Mouse (Mus musculus): ENCODE data around the gene Bpi. TPM values are rescaled to one million over a fixed set of nuclear protein-coding genes. Genes with fewer than 3 reads are reported as not detected.

Gene Bpi
- polyA plus RNA-seq, 1 experiment from 2014 or later, result not detected

DNA sequence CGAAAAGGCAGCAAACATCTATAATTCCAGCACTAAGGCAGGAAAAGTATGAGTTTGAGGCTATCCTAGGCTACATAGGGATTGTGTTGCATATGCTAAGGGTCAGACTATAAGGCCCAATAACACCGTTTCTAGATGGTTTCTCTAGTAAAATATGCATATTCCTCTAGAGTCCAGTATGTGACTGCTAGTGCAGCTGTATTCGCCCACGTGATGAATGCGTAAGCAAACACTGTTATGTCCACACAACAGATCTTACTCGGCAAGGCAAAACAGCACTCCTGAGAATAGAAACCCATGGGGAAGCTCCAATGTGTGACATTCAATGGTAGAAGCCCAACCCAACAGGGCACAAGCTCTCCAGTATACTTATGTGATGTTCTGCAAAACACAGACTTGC lies 10.0 kb upstream of the Bpi start:
- Histone ChIP-seq H3K9me3 (ENCODE audit: low read length) (no peaks in the 10 kb centered on the region), H3K9ac (replicated peaks; ENCODE audit: low read depth) (no peak overlapping the region), H3K27me3 (replicated peaks; ENCODE audit: insufficient read depth, low read length) (no peaks in the 10 kb centered on the region), H3K4me3 (ENCODE audit: low read depth, low read length) (no peak overlapping the region), H3K36me3 (ENCODE audit: insufficient read depth, low read length) (no peaks in the 10 kb centered on the region), H3K27ac (ENCODE audit: low read length) (no peak overlapping the region), H3K4me2 (replicated peaks; ENCODE audit: low read depth, low read length) (no peak overlapping the region), H3K4me1 (ENCODE audit: insufficient read depth, low read depth, low read length) (no peaks in the 10 kb centered on the region; the same call in 1 of the 2 replicates)
- DNase-seq (ENCODE audit: low spot score) (no peak), ATAC-seq (no peak)
- TF ChIP-seq CTCF (IDR thresholded peaks at IDR 0.05) (no peak), EP300 (IDR thresholded peaks at IDR 0.05) (no peak)
- 65% methylated on average over 6 of the region's 6 CpGs for WGBS

DNA sequence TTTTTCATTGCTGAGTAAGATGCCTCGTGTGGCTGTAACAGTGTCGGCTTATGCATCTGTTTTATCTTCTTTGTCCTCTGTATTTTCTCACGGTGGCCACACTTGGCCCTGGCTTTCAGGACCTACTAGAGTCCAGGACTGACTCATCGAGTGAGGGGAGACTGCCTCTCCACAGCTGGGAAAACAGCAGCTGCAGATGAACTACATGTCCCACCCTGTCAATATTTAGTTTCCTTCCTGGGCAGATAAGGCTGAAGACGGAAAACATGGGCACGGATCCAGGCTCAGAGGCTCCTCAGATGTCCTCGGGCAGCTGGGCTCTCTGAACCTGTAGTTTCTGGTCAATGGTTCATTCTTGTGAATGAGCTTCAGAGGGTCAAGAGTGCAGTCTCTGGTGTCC lies 9.6 kb upstream of the Bpi start:
- H3K27ac ChIP-seq (ENCODE audit: low read length), result no peak overlapping the region
- ATAC-seq (peak; percentile 88), DNase-seq (ENCODE audit: low spot score) (peak; percentile 63)
- no peak overlapping the region for H3K4me2 ChIP-seq (replicated peaks; ENCODE audit: low read depth, low read length)
- H3K27me3 ChIP-seq (replicated peaks; ENCODE audit: insufficient read depth, low read length), result no peaks in the 10 kb centered on the region
- H3K4me1 ChIP-seq (ENCODE audit: insufficient read depth, low read depth, low read length), result no peaks in the 10 kb centered on the region; the same call in 1 of the 2 replicates
- H3K4me3 ChIP-seq (ENCODE audit: low read depth, low read length), result no peak overlapping the region
- H3K36me3 ChIP-seq (ENCODE audit: insufficient read depth, low read length), result no peaks in the 10 kb centered on the region
- TF ChIP-seq CTCF (IDR thresholded peaks at IDR 0.05), result no peak
- TF ChIP-seq EP300 (IDR thresholded peaks at IDR 0.05), result peak; percentile 85
- WGBS, result 8% methylated on average over 7 of the region's 7 CpGs
- H3K9me3 ChIP-seq (ENCODE audit: low read length), result no peaks in the 10 kb centered on the region
- H3K9ac ChIP-seq (replicated peaks; ENCODE audit: low read depth), result no peak overlapping the region

DNA sequence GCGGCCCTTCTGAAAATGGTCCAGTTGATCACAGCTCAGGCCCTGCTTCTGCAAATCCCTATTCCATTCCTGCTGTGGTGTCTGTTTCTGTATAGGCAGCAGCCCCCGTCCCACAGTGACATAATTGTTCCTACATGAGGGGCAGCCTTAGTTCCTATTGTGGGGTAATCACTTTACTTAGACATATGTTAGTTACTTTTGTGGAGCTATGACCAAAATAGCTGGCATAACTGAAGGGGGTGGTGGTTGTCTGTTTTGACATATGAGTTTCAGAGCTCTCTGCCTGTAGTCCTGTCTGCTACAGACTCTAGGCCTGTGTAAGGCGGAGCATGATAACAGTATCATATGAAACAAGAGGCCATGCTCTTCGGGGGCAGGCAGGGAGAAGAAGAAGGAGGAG lies 7.3 kb upstream of the Bpi start:
- WGBS, result 71% methylated on average over 4 of the region's 4 CpGs
- H3K4me2 ChIP-seq (replicated peaks; ENCODE audit: low read depth, low read length), result no peak overlapping the region
- H3K9ac ChIP-seq (replicated peaks; ENCODE audit: low read depth), result no peak overlapping the region
- ATAC-seq (no peak), DNase-seq (ENCODE audit: low spot score) (no peak)
- TF ChIP-seq EP300 (IDR thresholded peaks at IDR 0.05) (no peak), CTCF (IDR thresholded peaks at IDR 0.05) (no peak)
- H3K4me3 ChIP-seq (ENCODE audit: low read depth, low read length), result no peak overlapping the region
- H3K4me1 ChIP-seq (ENCODE audit: insufficient read depth, low read depth, low read length), result no peaks in the 10 kb centered on the region; the same call in 1 of the 2 replicates
- no peaks in the 10 kb centered on the region for H3K36me3 ChIP-seq (ENCODE audit: insufficient read depth, low read length)
- no peak overlapping the region for H3K27ac ChIP-seq (ENCODE audit: low read length)
- no peaks in the 10 kb centered on the region for H3K9me3 ChIP-seq (ENCODE audit: low read length)
- H3K27me3 ChIP-seq (replicated peaks; ENCODE audit: insufficient read depth, low read length), result no peaks in the 10 kb centered on the region

DNA sequence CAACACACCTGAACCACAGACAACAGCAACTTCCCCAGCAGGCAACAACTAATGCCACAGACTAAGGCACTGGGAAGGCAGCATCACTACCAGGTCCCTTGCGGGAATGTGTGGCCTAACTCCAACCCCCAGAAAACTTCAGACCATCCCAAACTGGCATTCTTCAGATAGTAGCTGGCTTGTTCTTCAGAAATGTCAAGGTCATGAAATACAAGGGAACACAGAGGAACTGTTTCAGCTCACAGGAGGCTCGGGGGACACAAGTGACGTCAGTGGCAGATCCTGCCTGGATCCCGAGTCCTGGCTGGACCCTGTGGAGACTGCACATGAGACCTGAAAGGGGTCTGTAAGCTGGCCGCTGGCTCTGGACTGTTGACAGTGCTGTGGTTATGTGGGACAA lies 4.1 kb upstream of the Bpi start:
- Histone ChIP-seq H3K4me2 (replicated peaks; ENCODE audit: low read depth, low read length) (no peak overlapping the region), H3K4me1 (ENCODE audit: insufficient read depth, low read depth, low read length) (no peaks in the 10 kb centered on the region), H3K9me3 (ENCODE audit: low read length) (no peaks in the 10 kb centered on the region), H3K4me3 (ENCODE audit: low read depth, low read length) (no peak overlapping the region), H3K9ac (replicated peaks; ENCODE audit: low read depth) (no peak overlapping the region), H3K27ac (ENCODE audit: low read length) (no peak overlapping the region), H3K36me3 (ENCODE audit: insufficient read depth, low read length) (no peaks in the 10 kb centered on the region), H3K27me3 (replicated peaks; ENCODE audit: insufficient read depth, low read length) (no peaks in the 10 kb centered on the region)
- WGBS, result 73% methylated on average over 5 of the region's 5 CpGs
- TF ChIP-seq EP300 (IDR thresholded peaks at IDR 0.05), result no peak
- TF ChIP-seq CTCF (IDR thresholded peaks at IDR 0.05), result no peak
- ATAC-seq, result no peak
- DNase-seq (ENCODE audit: low spot score), result no peak

DNA sequence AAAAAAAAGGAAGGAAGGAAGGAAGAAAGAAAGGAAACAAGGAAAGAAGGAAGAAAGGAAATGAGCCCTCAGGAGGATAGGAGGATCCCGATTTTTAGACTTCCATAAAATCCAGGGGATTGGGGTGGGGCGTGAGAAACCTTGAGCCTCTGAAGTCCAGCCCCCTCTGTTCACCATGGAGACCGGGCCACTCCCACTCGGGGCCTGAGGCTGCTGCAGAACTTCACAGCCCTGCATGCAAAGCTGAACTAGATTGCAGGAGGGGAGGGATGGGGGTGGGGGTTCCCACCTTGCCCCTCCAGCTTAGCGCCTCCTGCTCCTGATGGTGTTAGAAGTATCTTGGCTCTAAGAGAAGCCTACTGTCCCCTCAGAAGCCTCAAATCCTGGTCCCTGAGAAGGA lies 1.0 kb upstream of the Bpi start:
- 10% methylated on average over 5 of the region's 5 CpGs for WGBS
- no peaks in the 10 kb centered on the region for H3K27me3 ChIP-seq (replicated peaks; ENCODE audit: insufficient read depth, low read length)
- H3K36me3 ChIP-seq (ENCODE audit: insufficient read depth, low read length), result no peaks in the 10 kb centered on the region
- H3K9ac ChIP-seq (replicated peaks; ENCODE audit: low read depth), result no peak overlapping the region
- no peaks in the 10 kb centered on the region for H3K4me1 ChIP-seq (ENCODE audit: insufficient read depth, low read depth, low read length)
- no peak overlapping the region for H3K4me2 ChIP-seq (replicated peaks; ENCODE audit: low read depth, low read length)
- no peak overlapping the region for H3K27ac ChIP-seq (ENCODE audit: low read length)
- no peak overlapping the region for H3K4me3 ChIP-seq (ENCODE audit: low read depth, low read length)
- no peak for DNase-seq (ENCODE audit: low spot score)
- ATAC-seq, result 0 out of 2 replicates have a peak, but pooled peaks have one; percentile 28
- TF ChIP-seq EP300 (IDR thresholded peaks at IDR 0.05) (no peak), CTCF (IDR thresholded peaks at IDR 0.05) (no peak)
- no peaks in the 10 kb centered on the region for H3K9me3 ChIP-seq (ENCODE audit: low read length)

DNA sequence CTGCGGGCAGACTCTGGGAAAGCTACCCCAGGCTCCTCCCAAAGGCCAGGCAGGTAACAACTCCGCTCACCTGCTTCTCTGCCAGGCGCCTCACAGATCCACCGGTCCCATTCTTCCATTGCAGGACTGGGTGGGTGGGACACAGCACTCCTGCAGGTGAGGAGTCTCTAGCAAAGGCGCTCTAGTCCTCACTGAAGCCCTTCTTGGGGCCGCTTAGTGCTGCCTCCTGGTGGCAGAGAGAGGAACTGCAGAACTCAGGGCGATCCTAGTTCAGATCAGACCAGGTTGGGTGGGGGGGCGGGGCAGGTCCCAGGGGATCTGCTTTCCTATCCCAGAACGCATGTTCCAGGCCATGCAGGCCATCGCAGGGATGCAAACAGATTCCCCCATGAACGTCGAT lies 887 bp downstream of the Bpi start:
- ATAC-seq, result peak; percentile 65
- no peak overlapping the region for H3K9ac ChIP-seq (replicated peaks; ENCODE audit: low read depth)
- H3K36me3 ChIP-seq (ENCODE audit: insufficient read depth, low read length), result no peaks in the 10 kb centered on the region
- WGBS, result 16% methylated on average over 12 of the region's 12 CpGs
- H3K27ac ChIP-seq (ENCODE audit: low read length), result no peak overlapping the region
- H3K4me2 ChIP-seq (replicated peaks; ENCODE audit: low read depth, low read length), result no peak overlapping the region
- H3K4me3 ChIP-seq (ENCODE audit: low read depth, low read length), result no peak overlapping the region
- H3K9me3 ChIP-seq (ENCODE audit: low read length), result no peaks in the 10 kb centered on the region
- DNase-seq (ENCODE audit: low spot score), result peak; percentile 68
- no peaks in the 10 kb centered on the region for H3K27me3 ChIP-seq (replicated peaks; ENCODE audit: insufficient read depth, low read length)
- H3K4me1 ChIP-seq (ENCODE audit: insufficient read depth, low read depth, low read length), result no peaks in the 10 kb centered on the region
- peak; percentile 86 for TF ChIP-seq CTCF (IDR thresholded peaks at IDR 0.05)
- no peak for TF ChIP-seq EP300 (IDR thresholded peaks at IDR 0.05)

DNA sequence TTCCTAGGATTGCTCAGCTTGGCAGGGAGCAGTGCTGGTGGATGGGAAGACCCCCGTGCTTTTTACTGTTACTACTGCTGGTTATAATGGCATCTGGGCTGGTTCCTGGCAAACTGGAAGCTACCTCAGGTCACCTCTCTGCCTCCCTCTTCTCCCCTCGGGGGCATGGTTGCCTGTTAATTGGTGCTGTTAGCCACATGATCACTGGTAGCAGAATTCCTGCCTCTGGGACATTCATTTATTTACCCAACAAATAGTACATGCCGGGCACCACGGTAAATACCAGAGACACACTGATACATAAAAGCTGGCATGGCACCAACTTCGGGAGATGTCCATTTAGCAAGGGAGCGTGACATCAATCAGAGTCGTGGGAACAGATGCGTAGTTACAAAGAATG lies 1.6 kb downstream of the Bpi start:
- TF ChIP-seq EP300 (IDR thresholded peaks at IDR 0.05), result no peak
- Histone ChIP-seq H3K36me3 (ENCODE audit: insufficient read depth, low read length) (no peaks in the 10 kb centered on the region), H3K4me2 (replicated peaks; ENCODE audit: low read depth, low read length) (no peak overlapping the region), H3K4me3 (ENCODE audit: low read depth, low read length) (no peak overlapping the region), H3K9ac (replicated peaks; ENCODE audit: low read depth) (no peak overlapping the region), H3K4me1 (ENCODE audit: insufficient read depth, low read depth, low read length) (no peaks in the 10 kb centered on the region), H3K27me3 (replicated peaks; ENCODE audit: insufficient read depth, low read length) (no peaks in the 10 kb centered on the region), H3K27ac (ENCODE audit: low read length) (no peak overlapping the region), H3K9me3 (ENCODE audit: low read length) (no peaks in the 10 kb centered on the region)
- ATAC-seq (no peak), DNase-seq (ENCODE audit: low spot score) (no peak)
- WGBS, result 60% methylated on average over 8 of the region's 8 CpGs

Data from lung, postnatal 0 days (tissue).